Mouse (Mus musculus): ENCODE data around the gene Ryk. TPM values are rescaled to one million over a fixed set of nuclear protein-coding genes. Genes with fewer than 3 reads are reported as not detected.

Ryk gene
- polyA plus RNA-seq, 1 experiment from 2014 or later, result 24.1 TPM

GRCm38 (mm10) chr9:102861789-102862188, 27.1 kb downstream of the Ryk start:
- no peak for TF ChIP-seq CTCF (IDR thresholded peaks at IDR 0.05; ENCODE audit: low read depth)
- Histone ChIP-seq H3K27ac (peak overlapping the region; percentile 26; the same call in 1 of the 2 replicates), H3K9ac (ENCODE audit: low read depth, low read length) (no peak overlapping the region), H3K27me3 (ENCODE audit: insufficient read depth, low read length) (no peaks in the 10 kb centered on the region), H3K4me3 (replicated peaks; ENCODE audit: low read depth, low read length) (no peak overlapping the region), H3K4me2 (ENCODE audit: low read length) (no peak overlapping the region), H3K36me3 (ENCODE audit: insufficient read depth, low read length) (no peaks in the 10 kb centered on the region), H3K9me3 (replicated peaks; ENCODE audit: low read length) (no peaks in the 10 kb centered on the region), H3K4me1 (replicated peaks; ENCODE audit: insufficient read depth, low read length) (peaks cover 32% of the 10 kb centered on the region)
- ATAC-seq (replicated peaks; ENCODE audit: low FRiP score, low read depth) (peak; percentile 66), DNase-seq (ENCODE audit: low spot score) (no peak)
- WGBS, result 47% methylated on average over 7 of the region's 7 CpGs

- H3K36me3 ChIP-seq (ENCODE audit: insufficient read depth, low read length), result no peaks in the 10 kb centered on the region
- H3K4me2 ChIP-seq (ENCODE audit: low read length), result no peak overlapping the region
- H3K4me1 ChIP-seq (replicated peaks; ENCODE audit: insufficient read depth, low read length), result peaks cover 32% of the 10 kb centered on the region
- ATAC-seq (replicated peaks; ENCODE audit: low FRiP score, low read depth) (no peak), DNase-seq (ENCODE audit: low spot score) (no peak)
- no peaks in the 10 kb centered on the region for H3K27me3 ChIP-seq (ENCODE audit: insufficient read depth, low read length)
- no peak for TF ChIP-seq CTCF (IDR thresholded peaks at IDR 0.05; ENCODE audit: low read depth)
- no peak overlapping the region for H3K4me3 ChIP-seq (replicated peaks; ENCODE audit: low read depth, low read length)
- H3K27ac ChIP-seq, result no peak overlapping the region
- H3K9me3 ChIP-seq (replicated peaks; ENCODE audit: low read length), result no peaks in the 10 kb centered on the region
- WGBS, result 64% methylated on average over 3 of the region's 3 CpGs
- no peak overlapping the region for H3K9ac ChIP-seq (ENCODE audit: low read depth, low read length)
Measured at GRCm38 (mm10) chr9:102862260-102862659, 27.5 kb downstream of the Ryk start.

DNA sequence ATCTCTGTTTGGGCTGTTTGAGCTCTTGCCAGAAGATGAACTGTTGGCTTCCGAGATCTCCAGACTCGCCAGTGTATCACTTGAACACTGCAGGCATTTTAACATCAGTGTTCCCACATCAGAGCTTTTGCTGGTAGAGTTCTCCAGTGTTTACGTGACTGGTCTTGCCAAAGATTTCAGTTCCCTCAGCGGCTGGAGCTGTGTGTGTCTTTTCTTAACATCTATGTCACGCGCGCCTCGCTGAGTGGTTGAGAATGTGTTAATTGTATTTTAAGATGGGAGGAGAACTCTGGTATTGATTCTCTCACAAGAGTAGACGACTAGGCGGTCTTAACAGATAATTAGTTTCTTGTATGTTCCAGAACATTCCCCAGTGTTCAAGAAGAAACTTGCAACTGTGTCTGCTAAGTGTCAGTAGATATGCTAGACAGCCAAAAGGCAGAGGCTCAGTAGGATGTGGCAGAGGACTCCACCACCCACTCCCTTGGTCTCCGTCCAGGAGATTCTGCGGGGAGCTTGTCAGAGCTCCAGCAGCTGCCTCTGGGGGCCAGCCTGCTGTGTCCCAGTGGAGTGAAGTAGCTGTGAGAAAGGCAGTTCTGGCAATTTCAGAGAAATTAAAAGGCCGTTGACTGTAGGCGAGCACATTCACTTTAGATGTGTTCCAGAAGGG, 29.3 kb downstream of the Ryk start:
- 53% methylated on average over 14 of the region's 14 CpGs for WGBS
- Histone ChIP-seq H3K36me3 (ENCODE audit: insufficient read depth, low read length) (peaks cover 10% of the 10 kb centered on the region), H3K9ac (ENCODE audit: low read depth, low read length) (no peak overlapping the region), H3K4me1 (replicated peaks; ENCODE audit: insufficient read depth, low read length) (peaks cover 32% of the 10 kb centered on the region), H3K27ac (no peak overlapping the region; the same call in 1 of the 2 replicates), H3K27me3 (ENCODE audit: insufficient read depth, low read length) (no peaks in the 10 kb centered on the region), H3K4me2 (ENCODE audit: low read length) (no peak overlapping the region), H3K4me3 (replicated peaks; ENCODE audit: low read depth, low read length) (no peak overlapping the region), H3K9me3 (replicated peaks; ENCODE audit: low read length) (no peaks in the 10 kb centered on the region)
- TF ChIP-seq CTCF (IDR thresholded peaks at IDR 0.05; ENCODE audit: low read depth), result no peak
- DNase-seq (ENCODE audit: low spot score) (peak; percentile 49), ATAC-seq (replicated peaks; ENCODE audit: low FRiP score, low read depth) (no peak)

DNA sequence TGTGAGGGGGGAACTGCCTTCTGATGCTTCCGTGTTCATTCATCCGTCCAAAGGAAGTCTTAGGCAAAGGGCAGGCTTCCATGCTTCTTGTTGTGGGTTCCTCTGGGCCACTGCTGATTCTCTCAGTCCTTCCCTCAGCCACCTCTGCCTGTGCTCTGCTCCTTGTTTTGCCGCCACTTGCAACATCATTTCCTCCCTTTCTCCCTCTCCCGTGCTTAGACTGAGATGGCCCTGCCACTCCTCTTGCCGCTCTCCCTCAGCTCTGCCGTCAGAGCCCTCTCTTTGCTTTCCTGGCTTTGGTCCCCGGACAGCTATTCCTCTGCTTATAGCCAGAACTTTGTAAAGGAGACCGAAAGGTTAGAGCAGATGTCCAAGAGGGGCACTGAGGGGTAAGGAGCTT, 30.2 kb downstream of the Ryk start:
- 39% methylated on average over 8 of the region's 8 CpGs for WGBS
- no peak for TF ChIP-seq CTCF (IDR thresholded peaks at IDR 0.05; ENCODE audit: low read depth)
- Histone ChIP-seq H3K36me3 (ENCODE audit: insufficient read depth, low read length) (peaks cover 11% of the 10 kb centered on the region), H3K27ac (no peak overlapping the region), H3K4me3 (replicated peaks; ENCODE audit: low read depth, low read length) (no peak overlapping the region), H3K4me1 (replicated peaks; ENCODE audit: insufficient read depth, low read length) (peaks cover 32% of the 10 kb centered on the region), H3K4me2 (ENCODE audit: low read length) (no peak overlapping the region), H3K9me3 (replicated peaks; ENCODE audit: low read length) (no peaks in the 10 kb centered on the region), H3K27me3 (ENCODE audit: insufficient read depth, low read length) (no peaks in the 10 kb centered on the region), H3K9ac (ENCODE audit: low read depth, low read length) (peak overlapping the region; percentile 29; the same call in 1 of the 2 replicates)
- DNase-seq (ENCODE audit: low spot score) (no peak), ATAC-seq (replicated peaks; ENCODE audit: low FRiP score, low read depth) (no peak)

DNA sequence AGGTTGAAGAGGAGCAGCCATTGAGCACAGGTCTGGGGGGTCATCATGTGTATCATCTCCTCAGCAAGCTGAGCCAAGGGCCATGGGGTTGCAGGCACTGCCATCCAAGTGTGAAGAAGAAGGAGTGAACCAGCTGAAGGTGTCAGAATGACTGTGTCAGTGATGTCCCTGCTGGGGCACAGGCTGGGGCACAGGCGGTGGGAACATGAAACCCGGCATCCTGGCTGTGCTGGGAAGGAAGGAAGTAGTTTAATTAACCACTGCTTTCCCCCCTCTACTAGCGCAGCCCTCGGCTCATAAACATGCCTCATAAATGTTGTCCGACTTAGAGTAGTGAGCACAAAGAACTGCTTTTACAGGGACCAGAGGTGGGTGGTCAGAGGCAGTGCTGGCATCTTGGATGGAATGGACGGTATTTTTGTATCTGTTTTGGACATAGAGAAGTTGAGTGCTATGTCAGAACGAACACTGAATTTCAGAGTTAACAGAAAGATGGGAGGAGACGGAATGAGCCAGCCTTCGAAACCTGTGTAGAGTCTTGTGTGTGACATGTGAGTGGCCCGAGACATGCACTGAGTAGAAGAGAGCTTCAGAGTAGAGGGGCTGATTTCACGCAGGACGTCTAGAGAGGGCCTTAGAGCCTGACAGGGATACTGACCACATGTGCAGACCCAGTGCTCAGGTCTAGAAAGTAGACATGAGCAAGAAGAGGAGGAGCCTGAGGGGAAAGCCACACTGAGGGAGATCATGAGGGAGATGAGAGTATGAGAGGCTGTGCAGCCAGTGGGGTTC, 31.4 kb downstream of the Ryk start:
- no peak for TF ChIP-seq CTCF (IDR thresholded peaks at IDR 0.05; ENCODE audit: low read depth)
- Histone ChIP-seq H3K4me3 (replicated peaks; ENCODE audit: low read depth, low read length) (no peak overlapping the region), H3K36me3 (ENCODE audit: insufficient read depth, low read length) (peaks cover 11% of the 10 kb centered on the region), H3K9me3 (replicated peaks; ENCODE audit: low read length) (no peaks in the 10 kb centered on the region), H3K9ac (ENCODE audit: low read depth, low read length) (no peak overlapping the region), H3K27ac (no peak overlapping the region), H3K4me2 (ENCODE audit: low read length) (no peak overlapping the region), H3K4me1 (replicated peaks; ENCODE audit: insufficient read depth, low read length) (peaks cover 29% of the 10 kb centered on the region), H3K27me3 (ENCODE audit: insufficient read depth, low read length) (no peaks in the 10 kb centered on the region)
- peak; percentile 50 for ATAC-seq (replicated peaks; ENCODE audit: low FRiP score, low read depth)
- peak; percentile 88 for DNase-seq (ENCODE audit: low spot score)
- WGBS, result 30% methylated on average over 12 of the region's 12 CpGs

- peak; percentile 88 for DNase-seq (ENCODE audit: low spot score)
- Histone ChIP-seq H3K4me2 (ENCODE audit: low read length) (no peak overlapping the region), H3K27ac (no peak overlapping the region), H3K9me3 (replicated peaks; ENCODE audit: low read length) (no peaks in the 10 kb centered on the region), H3K4me1 (replicated peaks; ENCODE audit: insufficient read depth, low read length) (peaks cover 25% of the 10 kb centered on the region), H3K27me3 (ENCODE audit: insufficient read depth, low read length) (no peaks in the 10 kb centered on the region), H3K4me3 (replicated peaks; ENCODE audit: low read depth, low read length) (no peak overlapping the region), H3K36me3 (ENCODE audit: insufficient read depth, low read length) (peaks cover 14% of the 10 kb centered on the region), H3K9ac (ENCODE audit: low read depth, low read length) (no peak overlapping the region)
- no peak; the same call in 1 of the 2 replicates for ATAC-seq (replicated peaks; ENCODE audit: low FRiP score, low read depth)
- TF ChIP-seq CTCF (IDR thresholded peaks at IDR 0.05; ENCODE audit: low read depth), result peak; percentile 89
- WGBS, result 9% methylated on average over 4 of the region's 4 CpGs
Measured at GRCm38 (mm10) chr9:102866893-102867292, 32.2 kb downstream of the Ryk start.

All from kidney, postnatal 0 days (tissue).